Mouse (Mus musculus) heart, embryonic 14.5 days (tissue): ENCODE measurements around the gene Adm2. TPM values are rescaled to one million over a fixed set of nuclear protein-coding genes. Genes with fewer than 3 reads are reported as not detected.

Experiments used
- ATAC-seq: fragments of 200-750 bp; cut with Nextera tagmentation; 2 replicates; pipeline ENCODE4 v1.8.0; 2017; ENCODE audit warnings: low read depth, moderate TSS enrichment; ENCODE audit not compliant: insufficient number of reproducible peaks, insufficient read depth, low FRiP score
- H3K27ac ChIP-seq, 2 experiments: fragments of 200-500 bp in 1 of 2; fragments of 300-500 bp in 1 of 2; sonication (generic) in 1 of 2; replicated peaks in 1 of 2; 2 replicates each; pipeline ENCODE4 v1.5.1; 2012 to 2014; ENCODE audit warnings: low read depth in 2 of 2, low read length in 2 of 2, control low read depth in 1 of 2, mild to moderate bottlenecking in 1 of 2, mixed read lengths in 1 of 2; ENCODE audit not compliant: control insufficient read depth in 1 of 2, insufficient read depth in 1 of 2
- H3K27me3 ChIP-seq: fragments of 300-500 bp; sonication (generic); 2 replicates; pipeline ENCODE4 v1.6.1; 2014; ENCODE audit warnings: mild to moderate bottlenecking, low read length, control low read depth; ENCODE audit not compliant: control insufficient read depth, insufficient read depth
- H3K36me3 ChIP-seq: fragments of 300-500 bp; sonication (generic); 2 replicates; pipeline ENCODE4 v1.6.1; 2014; ENCODE audit warnings: mild to moderate bottlenecking, control low read depth, low read length, mixed read lengths; ENCODE audit not compliant: control insufficient read depth, insufficient read depth
- H3K4me1 ChIP-seq, 2 experiments: fragments of 200-500 bp in 1 of 2; fragments of 300-500 bp in 1 of 2; sonication (generic) in 1 of 2; 2 replicates each; pipeline ENCODE4 v1.6.1; 2012 to 2014; ENCODE audit warnings: low read length in 2 of 2, control low read depth in 1 of 2, mixed read lengths in 1 of 2; ENCODE audit not compliant: control insufficient read depth in 2 of 2, insufficient read depth in 2 of 2
- H3K4me2 ChIP-seq: fragments of 300-500 bp; sonication (generic); 2 replicates; pipeline ENCODE4 v1.6.1; 2014; ENCODE audit warnings: mild to moderate bottlenecking, low read length
- H3K4me3 ChIP-seq, 2 experiments: fragments of 200-500 bp in 1 of 2; fragments of 300-500 bp in 1 of 2; sonication (generic) in 1 of 2; 2 replicates each; pipeline ENCODE4 v1.5.1; 2012 to 2014; ENCODE audit warnings: low read length in 2 of 2, mild to moderate bottlenecking in 2 of 2, control low read depth in 1 of 2, low read depth in 1 of 2, moderate library complexity in 1 of 2; ENCODE audit not compliant: control insufficient read depth in 1 of 2, insufficient read depth in 1 of 2
- H3K9ac ChIP-seq: fragments of 300-500 bp; sonication (generic); 2 replicates; pipeline ENCODE4 v1.6.1; 2014; ENCODE audit warnings: mild to moderate bottlenecking, low read length
- H3K9me3 ChIP-seq: fragments of 300-500 bp; sonication (generic); 2 replicates; pipeline ENCODE4 v1.6.1; 2016; ENCODE audit warnings: low read length, control low read depth; ENCODE audit not compliant: control insufficient read depth
- WGBS: fragments of 180-500 bp; shearing (Covaris S2); extraction: QIAGEN DNeasy Blood & Tissue Kit; methylation state at CpG from one replicate; pipeline ENCODE4 v1.1.7; 2014; 5-methylcytosine and 5-hydroxymethylcytosine counted together
- polyA plus RNA-seq: library from polyadenylated mRNA; unstranded; fragments of >200 nt; fragmentation: Nextera tagmentation; extraction: Ambion mirVana; gene quantifications from 2 replicates; pipeline ENCODE4 v1.2.1, GENCODE M21; 2014

Adm2 gene
- polyA plus RNA-seq, 1 experiment from 2014 or later, result 0.20 TPM

- Histone ChIP-seq H3K4me2 (no peak overlapping the region), H3K27ac (no peak overlapping the region), H3K9ac (no peak overlapping the region), H3K36me3 (no peaks in the 10 kb centered on the region), H3K4me3 (no peak overlapping the region), H3K27me3 (peaks cover 16% of the 10 kb centered on the region), H3K9me3 (no peaks in the 10 kb centered on the region), H3K4me1 (peaks cover 4 to 8% of the 10 kb centered on the region in 2 experiments; a peak in 1 of 4 replicates)
- WGBS, result 73% methylated on average over 8 of the region's 8 CpGs
- no peak for ATAC-seq
These were observed 1.3 kb upstream of the Adm2 start for GRCm38 (mm10) chr15:89321264-89321663.

DNA sequence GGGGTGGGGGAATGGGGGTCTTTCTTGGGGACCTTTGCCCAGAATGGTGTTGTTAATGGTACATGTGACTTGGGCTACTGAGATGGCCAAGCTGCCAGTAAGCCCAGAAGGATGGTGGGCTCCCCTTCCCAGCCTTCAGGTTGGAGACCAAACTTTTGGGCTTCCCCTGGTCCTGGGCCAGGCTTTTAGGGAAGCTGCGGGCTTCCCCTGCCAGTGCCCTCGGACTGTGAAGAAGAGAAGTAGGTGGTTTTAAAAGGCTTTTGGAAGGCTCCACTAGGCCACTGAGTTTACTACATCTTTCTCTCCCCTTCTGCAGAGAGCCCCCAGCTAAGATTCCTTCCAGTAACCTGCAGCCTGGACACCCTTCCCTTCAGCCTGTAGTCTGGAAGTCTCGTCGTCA lies 1.1 kb downstream of the Adm2 start:
- 0 out of 2 replicates have a peak overlapping the region, but pooled peaks have one; percentile 62 for H3K4me2 ChIP-seq
- H3K36me3 ChIP-seq, result no peaks in the 10 kb centered on the region
- H3K27me3 ChIP-seq, result peaks cover 16% of the 10 kb centered on the region
- H3K9me3 ChIP-seq, result no peaks in the 10 kb centered on the region
- 86% methylated on average over 4 of the region's 4 CpGs for WGBS
- peaks cover 4 to 8% of the 10 kb centered on the region in 2 experiments; a peak in 1 of 4 replicates for H3K4me1 ChIP-seq
- no peak overlapping the region for H3K9ac ChIP-seq
- no peak overlapping the region for H3K4me3 ChIP-seq
- no peak overlapping the region for H3K27ac ChIP-seq
- no peak for ATAC-seq

DNA sequence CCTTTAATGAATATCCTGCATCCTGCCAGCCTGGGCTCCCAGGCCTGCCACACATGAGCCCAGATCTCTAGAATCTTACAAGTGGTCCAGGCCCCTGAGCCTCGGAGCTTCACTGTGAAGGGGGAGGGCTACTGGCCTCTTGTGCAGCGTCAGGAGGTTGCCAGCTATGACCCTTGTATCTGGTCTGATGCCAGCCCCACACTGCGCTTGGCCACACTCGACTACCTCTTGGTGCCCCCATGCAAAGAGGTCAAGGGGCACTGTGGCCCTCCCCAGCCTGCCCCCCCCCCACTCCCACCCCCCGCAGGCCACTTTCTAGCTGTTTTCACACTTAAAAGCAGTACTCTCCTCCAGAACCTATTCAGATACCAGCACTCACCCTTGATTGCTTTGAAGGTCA lies 3.9 kb downstream of the Adm2 start:
- Histone ChIP-seq H3K27me3 (peaks cover 16% of the 10 kb centered on the region), H3K4me2 (no peak overlapping the region), H3K4me3 (no peak overlapping the region), H3K9me3 (no peaks in the 10 kb centered on the region), H3K27ac (no peak overlapping the region), H3K36me3 (no peaks in the 10 kb centered on the region), H3K9ac (no peak overlapping the region), H3K4me1 (peaks cover 4 to 8% of the 10 kb centered on the region in 2 experiments; a peak in 1 of 4 replicates)
- ATAC-seq, result no peak
- 59% methylated on average over 5 of the region's 5 CpGs for WGBS

- H3K36me3 ChIP-seq, result no peaks in the 10 kb centered on the region
- no peak within 1 kb of the TSS for H3K9ac ChIP-seq
- H3K4me1 ChIP-seq, result no peaks in the 10 kb centered on the region
- no peak within 1 kb of the TSS for H3K4me3 ChIP-seq
- no peak for ATAC-seq
- H3K4me2 ChIP-seq, result no peak within 1 kb of the TSS
- no peak within 1 kb of the TSS for H3K27ac ChIP-seq
- no peaks in the 10 kb centered on the region for H3K9me3 ChIP-seq
- WGBS, result 83% methylated on average over 7 of the region's 7 CpGs
- H3K27me3 ChIP-seq, result no peaks in the 10 kb centered on the region
These were observed 11.8 kb downstream of the Adm2 start, which contains the start of gene Miox for GRCm38 (mm10) chr15:89334271-89334670. Gene Miox (plus strand): TSS chr15:89334398.

DNA sequence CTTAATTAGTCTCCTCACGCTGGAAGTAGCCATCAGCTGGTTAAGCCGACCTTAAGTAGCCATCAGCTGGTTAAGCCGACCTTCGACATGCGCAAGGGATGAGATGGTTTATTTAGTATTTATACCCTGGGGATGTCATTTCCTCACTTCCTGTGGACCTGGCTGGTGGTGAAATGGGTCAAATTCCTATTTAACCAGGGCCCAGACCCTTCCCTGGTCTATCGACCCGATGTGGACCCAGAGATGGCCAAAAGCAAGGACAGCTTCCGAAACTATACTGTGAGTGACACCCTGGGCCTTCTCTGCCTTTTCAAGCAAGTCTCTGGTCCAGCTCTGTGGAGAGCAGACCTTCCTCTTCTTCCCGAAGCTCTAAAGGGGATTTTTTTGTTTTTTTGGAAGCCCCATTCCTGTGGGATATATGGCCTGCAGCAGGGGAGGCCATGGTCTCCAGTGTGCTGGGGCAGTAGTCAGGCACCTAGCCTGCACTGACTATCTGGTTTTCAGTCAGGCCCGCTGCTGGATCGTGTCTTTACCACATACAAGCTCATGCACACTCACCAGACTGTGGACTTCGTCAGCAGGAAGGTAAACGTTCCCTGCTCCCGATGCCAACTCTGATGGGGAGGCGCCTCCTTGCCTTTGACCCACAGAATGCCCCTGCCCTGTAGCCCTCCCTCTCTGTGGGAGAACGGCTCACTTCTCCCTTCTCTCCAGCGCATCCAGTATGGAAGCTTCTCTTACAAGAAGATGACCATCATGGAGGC lies 12.4 kb downstream of the Adm2 start:
- Histone ChIP-seq H3K9ac (no peak overlapping the region), H3K27ac (no peak overlapping the region), H3K4me3 (no peak overlapping the region), H3K27me3 (no peaks in the 10 kb centered on the region), H3K4me1 (no peaks in the 10 kb centered on the region), H3K4me2 (no peak overlapping the region), H3K36me3 (no peaks in the 10 kb centered on the region), H3K9me3 (no peaks in the 10 kb centered on the region)
- 78% methylated on average over 17 of the region's 17 CpGs for WGBS
- no peak for ATAC-seq

DNA sequence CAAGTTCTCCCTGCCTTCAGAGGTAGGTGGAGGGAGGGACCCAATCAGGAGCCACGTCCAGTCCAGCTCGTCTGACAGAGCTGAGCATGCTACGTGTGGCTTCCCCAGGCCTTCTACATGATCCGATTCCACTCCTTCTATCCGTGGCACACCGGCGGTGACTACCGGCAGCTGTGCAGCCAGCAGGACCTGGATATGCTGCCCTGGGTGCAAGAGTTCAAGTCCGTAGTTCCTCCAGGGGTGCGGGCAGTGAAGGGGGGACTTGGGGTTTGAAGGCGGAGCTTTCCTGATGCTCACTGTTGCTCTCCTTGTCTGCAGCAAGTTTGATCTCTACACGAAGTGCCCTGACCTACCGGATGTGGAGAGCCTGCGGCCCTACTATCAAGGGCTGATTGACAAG lies 13.9 kb downstream of the Adm2 start:
- no peak for ATAC-seq
- H3K27ac ChIP-seq, result no peak overlapping the region
- no peaks in the 10 kb centered on the region for H3K4me1 ChIP-seq
- no peak overlapping the region for H3K9ac ChIP-seq
- no peaks in the 10 kb centered on the region for H3K36me3 ChIP-seq
- no peaks in the 10 kb centered on the region for H3K27me3 ChIP-seq
- H3K4me2 ChIP-seq, result no peak overlapping the region
- no peaks in the 10 kb centered on the region for H3K9me3 ChIP-seq
- H3K4me3 ChIP-seq, result no peak overlapping the region
- WGBS, result 77% methylated on average over 14 of the region's 14 CpGs

DNA sequence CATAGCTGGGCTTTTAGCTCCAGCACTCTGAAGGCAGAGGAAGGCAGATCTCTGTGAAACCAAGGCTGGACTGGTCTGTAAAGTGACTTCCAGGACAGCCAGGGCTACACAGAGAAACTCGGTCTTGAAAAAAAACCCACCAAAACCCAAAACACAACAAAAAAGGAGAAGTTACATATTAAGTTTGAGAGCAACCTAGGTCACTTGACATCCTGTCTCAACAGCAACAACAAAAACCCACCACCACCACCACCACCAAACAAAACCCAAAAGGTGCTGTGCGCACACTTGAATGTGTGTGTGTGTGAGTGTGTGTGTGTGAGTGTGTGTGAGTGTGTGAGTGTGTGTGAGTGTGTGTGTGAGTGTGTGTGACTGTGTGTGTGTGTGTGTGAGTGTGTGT lies 17.2 kb downstream of the Adm2 start:
- Histone ChIP-seq H3K4me3 (no peak overlapping the region), H3K4me2 (no peak overlapping the region), H3K9ac (no peak overlapping the region), H3K27me3 (no peaks in the 10 kb centered on the region), H3K27ac (no peak overlapping the region), H3K4me1 (no peaks in the 10 kb centered on the region), H3K9me3 (no peaks in the 10 kb centered on the region), H3K36me3 (no peaks in the 10 kb centered on the region)
- WGBS, result 96% methylated on average over 2 of the region's 2 CpGs
- ATAC-seq, result no peak

GRCm38 (mm10) chr15:89340136-89340535 lies 17.6 kb downstream of the Adm2 start:
- no peak overlapping the region for H3K4me2 ChIP-seq
- no peak for ATAC-seq
- no peak overlapping the region for H3K4me3 ChIP-seq

More at GRCm38 (mm10) chr15:89340136-89340535, 17.6 kb downstream of the Adm2 start:
- Histone ChIP-seq H3K4me1 (no peaks in the 10 kb centered on the region), H3K36me3 (no peaks in the 10 kb centered on the region), H3K27ac (no peak overlapping the region), H3K9me3 (no peaks in the 10 kb centered on the region), H3K9ac (no peak overlapping the region), H3K27me3 (no peaks in the 10 kb centered on the region)
- 77% methylated on average over 3 of the region's 3 CpGs for WGBS
